Mouse (Mus musculus): ENCODE measurements around the gene Wdr66.

Gene Wdr66

DNA sequence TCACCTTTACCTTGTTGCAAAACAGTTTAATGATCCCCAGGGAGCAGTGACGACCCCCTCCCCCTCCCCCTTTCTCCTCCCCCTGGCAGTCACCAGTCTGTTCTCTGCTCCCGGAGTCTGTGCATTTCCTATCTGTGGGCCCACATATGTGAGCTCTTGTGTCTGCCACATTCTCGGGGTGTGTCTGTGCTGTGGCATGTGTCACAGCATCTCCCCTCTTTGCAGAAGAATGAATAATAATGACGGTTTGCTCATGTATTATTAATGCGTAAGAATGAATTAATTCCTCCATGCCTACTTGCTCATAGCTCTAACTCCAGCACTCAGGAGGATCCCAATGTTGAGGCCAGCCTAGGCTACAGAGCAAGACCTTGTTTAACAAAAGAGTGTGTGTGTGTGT, 21.0 kb downstream of the Wdr66 start:
- no peak for DNase-seq

DNA sequence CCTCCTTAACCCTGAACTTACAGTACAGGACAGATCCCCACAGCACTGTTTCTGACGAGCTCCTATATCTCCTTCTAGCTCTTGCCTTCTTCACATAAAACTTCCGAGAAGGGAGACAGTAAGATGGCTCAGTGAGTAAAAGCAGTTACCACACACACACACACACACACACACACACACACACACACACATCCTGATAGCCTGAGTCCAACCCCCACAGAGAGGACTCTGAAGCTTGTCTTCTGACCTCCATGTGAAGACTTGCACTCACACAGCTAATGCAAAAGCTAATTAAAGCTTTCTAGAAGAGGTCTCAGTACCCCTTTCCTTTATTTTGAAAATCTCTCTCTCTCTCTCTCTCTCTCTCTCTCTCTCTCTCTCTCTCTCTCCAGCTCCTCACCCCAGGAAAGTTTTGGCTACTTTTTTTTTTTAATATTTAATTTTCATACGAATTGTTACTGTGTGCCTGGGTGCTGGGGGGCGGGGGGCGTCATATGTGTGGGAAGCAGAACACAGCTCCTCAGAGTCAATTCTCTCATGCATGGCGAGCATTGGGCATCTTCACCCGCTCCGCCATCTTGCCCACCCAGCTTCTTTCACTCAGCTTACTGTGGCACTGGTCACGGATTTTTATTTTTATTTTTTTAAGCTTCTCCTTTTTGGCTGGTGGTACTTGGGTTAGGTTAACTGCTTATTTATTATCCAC, 24.9 kb downstream of the Wdr66 start:
- no peak for DNase-seq

DNA sequence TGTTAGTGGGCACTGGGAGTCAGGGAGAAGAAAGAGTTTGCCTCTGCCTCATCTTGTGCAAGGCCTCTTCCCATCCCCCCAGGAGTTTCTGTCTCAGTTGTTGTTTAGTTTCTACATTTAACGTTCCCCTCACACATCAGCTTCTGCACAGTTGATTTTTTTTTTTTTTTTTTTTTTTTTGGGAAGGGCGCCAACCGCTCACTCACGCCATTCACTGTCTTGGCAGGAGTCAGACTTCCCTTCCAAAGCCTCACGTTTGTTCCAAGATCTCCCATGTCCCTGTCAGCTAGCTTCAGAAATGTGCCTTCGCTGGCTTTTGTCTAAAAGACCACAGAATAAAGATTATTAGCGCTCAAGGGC, 25.4 kb downstream of the Wdr66 start:
- no peak for DNase-seq

DNA sequence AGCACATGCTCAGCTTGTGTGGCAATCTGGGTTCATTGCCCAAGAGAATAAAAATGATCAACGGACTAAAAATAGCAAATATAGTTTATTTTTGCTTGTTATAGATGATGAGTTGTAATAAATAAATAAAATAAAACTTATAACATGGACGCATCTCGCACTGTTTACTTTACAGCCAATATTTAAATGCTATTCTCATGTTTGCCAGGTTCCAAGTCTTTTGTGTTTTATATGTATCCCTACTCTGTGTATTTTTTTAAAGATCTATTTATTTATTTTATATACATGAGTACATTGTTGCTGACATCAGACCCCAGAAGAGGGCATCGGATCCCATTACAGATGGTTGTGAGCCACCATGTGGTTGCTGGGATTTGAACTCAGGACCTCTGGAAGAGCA, 25.8 kb downstream of the Wdr66 start:
- no peak for DNase-seq

DNA sequence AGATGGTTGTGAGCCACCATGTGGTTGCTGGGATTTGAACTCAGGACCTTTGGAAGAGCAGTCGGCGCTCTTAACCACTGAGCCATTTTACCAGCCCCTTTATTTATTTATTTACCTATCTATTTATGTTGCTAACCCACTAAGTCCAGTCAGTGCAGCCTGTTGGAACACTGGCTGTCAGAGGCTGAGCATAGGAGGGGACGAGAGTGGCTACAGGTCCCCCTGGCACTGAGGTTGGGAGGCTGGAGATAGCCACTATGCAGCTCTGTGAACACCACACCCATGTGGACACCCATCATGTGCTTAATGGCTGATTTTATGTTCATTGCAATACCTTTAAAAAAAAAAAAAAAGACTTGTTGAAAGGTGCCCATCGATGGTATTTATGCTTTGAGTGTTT, 27.3 kb downstream of the Wdr66 start:
- no peak for DNase-seq

DNA sequence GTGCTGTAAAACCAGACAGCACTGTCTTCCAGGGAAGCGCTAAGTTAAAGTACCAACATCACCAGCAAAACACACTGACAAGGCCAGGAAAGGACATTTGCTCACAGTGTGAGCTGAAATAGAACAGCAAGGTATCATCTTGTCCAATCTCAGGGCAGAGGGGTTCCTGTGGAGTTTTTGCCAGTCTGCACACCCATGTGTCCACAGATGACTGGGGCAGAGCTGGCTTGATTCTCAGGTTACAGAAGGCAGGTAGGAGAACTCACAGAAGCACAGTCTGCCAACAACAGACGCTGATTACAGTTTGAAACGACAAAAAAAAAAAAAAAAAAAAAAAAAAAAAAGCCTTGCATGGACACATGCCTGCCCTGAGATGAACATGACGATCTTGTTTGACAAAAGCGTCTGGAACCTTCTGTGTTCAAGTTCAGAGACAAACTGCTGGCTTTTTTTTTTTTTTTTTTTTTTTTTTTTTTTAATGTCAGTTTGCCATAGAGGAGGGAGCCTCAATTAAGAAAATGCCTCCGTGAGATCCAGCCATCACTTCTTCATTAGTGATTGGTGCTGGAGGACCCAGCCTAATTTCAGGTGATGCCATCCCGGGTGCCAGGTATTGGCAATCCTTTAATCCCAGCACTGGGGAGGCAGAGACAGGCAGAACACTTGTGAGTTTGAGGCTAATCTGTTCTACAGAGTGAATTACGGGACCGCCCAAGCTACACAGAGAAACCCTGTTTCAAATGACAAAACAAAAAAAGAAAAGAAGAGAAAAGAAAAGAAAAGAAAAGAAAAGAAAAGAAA, 29.6 kb downstream of the Wdr66 start:
- no peak for DNase-seq

DNA sequence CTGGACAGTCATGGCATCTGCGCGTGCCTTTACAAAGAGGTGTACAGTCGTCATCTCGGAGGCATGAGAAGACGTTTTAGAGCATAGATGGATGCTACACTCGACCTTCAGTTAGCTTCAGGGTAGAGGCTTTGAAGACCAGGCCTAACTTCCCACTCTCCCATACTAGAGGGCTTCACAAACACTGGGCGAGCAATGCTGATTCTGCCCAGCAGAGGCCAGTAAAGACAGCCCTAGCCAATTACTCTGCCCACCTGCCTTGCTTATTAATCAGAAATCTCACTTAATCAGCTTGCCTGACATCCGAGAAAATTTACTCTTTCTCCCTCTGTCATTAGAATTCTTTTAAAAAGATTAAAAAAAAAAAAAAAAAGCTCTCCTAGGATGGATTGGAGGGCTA, 33.3 kb downstream of the Wdr66 start:
- DNase-seq, result peak; percentile 35

DNA sequence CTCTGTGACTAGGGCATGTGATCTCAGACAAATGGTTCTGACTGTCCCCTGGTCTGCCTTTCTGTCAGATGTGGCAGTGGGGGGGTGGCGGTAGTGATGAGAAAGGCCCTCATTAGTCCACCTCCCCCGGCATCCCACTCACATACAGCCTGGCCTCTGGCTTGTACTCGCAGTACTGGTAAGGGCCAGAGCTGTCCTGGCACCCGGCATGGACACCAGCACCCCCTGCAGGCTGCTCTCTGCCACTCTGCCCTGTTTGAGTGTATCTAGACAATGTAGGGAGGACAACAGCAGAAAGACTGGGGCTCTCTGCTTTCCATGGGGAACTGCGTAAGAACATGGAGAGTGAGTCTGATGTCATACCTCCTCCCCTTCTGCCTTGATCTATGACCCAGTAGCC, 36.2 kb downstream of the Wdr66 start:
- DNase-seq, result peak; percentile 11

DNA sequence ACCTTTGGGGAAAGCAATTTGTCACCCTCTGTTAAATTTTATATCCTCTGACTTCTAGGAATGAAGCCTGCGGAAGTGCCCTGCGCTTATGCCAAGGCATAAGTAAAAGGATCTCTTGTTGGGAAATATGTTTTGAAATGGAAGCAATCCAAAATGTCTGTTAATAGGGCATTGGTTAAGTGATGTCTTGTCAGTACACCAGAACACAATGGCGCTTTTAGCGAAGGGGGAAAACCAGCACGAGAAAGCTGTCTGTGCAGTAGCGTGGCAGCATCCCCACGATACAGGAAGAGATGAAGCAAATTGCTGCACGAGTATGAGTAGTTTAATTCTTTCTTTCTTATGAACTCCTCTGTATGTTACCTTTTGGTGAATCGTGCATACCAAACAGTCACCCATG, 42.8 kb downstream of the Wdr66 start:
- no peak for DNase-seq

DNA sequence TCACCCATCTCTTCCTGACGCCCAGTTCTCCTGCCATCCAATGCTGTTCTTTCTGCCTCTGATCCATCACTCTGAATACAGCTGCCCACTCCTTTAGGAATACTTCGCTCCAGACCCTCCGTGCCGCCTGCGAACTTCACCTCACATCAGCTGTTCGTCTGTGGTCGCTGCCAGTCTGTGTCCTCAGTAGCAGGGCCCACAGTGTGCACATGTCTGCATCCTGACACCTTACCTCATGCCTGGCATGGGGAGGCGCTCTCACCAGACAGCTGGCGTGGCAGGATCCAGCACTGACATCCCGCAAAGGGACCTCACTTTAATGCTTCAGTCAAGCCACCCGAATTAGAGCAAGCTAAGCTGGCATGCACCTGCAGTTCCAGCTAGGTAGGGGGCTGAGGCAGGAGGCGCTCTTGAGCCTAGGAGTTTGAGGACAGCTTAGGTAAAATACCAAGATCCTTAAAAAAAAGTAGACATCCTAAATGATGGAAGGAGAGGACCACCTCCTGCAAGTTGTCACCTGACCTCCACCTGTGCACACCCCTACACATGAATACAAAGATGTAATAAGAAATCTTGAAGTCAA, 44.4 kb downstream of the Wdr66 start:
- DNase-seq, result no peak

DNA sequence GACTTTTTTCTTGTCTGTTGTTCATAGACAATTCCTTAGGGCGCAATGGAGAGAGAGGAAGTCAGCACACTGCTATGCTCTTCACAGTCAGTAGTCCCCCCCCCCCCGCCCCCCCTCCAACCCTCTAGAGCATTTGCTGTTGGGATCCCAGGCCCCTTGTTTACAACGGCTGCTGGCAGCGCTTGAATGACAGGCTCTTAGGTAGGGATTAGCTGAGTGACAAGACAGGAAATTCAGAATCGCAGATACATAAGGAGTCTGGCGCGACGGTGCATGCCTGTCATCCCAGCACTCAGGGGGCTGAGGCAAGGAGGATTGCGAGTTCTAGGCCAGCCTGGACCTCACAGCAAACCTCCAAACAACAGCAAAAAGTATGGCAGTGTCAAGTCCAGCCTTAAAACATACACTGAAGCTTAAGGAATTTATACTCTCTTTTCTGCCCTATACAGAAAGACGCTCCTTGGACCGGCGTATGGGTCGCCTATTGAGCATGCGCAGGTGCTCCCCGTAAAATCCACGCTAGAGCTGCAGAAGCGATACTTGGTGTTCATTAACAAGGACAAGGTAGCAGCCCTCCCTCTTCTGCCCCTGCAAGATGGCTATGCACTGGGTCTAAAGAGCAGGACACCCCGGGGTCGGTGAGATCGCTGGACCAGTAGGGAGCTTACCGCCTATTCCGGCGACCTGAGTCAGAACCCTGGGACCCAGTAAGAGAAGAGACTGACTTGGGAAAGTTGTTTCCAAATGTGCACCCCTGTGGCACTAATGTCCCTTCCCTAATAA, 45.3 kb downstream of the Wdr66 start:
- peak; percentile 52 for DNase-seq

DNA sequence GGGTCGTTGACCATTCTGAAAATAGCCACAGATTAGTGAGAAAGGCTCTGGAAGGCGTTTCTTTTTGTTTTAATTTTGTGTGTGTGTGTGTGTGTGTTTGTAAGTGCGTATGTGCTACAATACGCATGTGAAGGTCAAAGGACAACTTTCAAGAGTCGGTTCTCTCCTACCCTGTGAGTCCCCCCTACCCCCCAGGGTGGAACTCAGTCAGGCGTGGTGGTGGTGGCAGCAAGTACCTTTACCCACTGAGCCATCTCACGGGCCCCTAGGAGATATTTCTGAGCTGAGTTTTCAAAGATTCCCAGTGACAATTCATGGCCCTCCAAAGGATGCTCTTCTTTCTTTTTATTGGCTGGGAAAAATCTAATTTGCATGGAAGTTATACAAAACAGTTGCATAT, 45.9 kb downstream of the Wdr66 start:
- no peak for DNase-seq

DNA sequence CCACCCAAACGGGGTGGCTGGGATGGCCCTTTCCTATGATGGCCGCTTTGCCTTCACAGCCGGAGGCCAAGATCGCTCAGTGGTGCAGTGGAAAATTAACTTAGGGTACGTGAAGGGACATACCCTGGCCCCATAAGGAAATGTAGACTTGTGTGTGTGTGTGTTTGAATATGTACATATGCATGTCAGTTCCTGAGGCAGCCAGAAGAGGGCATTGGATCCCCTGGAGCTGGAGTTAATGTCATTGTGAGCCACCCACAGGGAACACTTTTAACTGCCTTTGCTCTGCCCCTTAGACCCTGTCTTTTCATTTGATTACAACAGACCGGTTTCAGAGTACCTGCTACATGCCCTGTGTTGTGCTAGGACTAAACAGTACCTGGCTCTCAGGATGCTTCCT, 46.6 kb downstream of the Wdr66 start:
- no peak for DNase-seq

DNA sequence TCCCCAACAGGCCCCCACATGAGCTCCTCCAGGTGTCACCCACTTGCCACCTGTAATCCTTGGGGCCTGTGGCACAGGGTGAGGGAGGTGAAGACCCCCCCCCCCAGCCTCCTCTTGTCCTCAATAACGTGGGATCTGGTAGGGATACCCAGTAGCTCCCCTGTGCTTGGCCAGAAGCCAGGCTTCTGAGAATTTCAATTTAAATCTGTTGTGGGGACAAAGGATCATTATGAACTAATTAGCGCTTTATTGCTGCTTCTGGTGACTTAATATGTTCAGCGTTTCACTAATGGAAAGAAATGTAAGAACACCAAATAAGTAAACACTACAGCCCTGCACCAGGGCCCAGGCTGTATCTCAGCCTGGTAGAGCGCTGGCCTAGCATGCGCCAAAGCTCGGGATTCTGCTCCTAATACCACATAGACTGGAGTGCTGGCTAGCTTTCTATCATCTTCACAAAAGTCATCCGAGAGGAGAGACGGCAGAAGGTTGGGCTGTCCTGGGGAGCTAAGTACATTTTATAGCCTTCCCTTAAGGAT, 48.7 kb downstream of the Wdr66 start:
- DNase-seq, result no peak

DNA sequence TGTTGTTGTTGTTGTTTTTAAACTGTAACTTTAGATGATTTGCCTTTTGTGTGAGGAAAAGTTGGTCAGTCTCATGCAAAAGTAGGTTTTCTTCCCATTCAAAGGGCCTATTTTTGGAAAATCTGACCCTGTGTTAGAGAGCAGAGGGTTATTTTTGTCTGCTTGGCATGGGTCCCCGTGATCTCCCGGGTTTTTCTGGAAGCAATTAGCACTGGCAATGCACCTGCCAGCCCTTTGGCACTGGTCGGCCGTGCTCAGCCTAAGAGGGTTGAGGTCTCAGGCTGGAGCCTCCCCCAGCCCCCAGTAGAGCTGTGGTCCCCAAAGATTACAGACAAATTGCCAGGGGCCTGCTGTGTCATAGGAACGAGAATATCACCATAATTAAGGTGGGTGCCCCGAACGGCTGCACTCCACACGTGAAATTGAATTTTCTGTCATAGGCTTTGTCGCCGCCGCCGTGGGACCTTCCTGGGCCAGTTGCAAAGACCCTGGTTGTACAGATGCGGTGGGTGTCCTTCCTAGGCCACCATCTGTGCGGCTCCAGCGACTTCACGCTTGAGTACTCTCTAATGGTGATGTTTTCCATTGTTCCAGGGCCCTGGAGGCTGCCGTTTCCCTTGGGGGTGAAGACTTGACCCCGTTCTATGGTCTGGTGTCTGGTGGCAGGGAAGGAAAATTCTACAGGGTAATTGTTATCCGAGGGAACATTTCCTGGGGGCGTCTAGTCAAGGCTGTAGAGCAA, 50.0 kb downstream of the Wdr66 start:
- no peak for DNase-seq

DNA sequence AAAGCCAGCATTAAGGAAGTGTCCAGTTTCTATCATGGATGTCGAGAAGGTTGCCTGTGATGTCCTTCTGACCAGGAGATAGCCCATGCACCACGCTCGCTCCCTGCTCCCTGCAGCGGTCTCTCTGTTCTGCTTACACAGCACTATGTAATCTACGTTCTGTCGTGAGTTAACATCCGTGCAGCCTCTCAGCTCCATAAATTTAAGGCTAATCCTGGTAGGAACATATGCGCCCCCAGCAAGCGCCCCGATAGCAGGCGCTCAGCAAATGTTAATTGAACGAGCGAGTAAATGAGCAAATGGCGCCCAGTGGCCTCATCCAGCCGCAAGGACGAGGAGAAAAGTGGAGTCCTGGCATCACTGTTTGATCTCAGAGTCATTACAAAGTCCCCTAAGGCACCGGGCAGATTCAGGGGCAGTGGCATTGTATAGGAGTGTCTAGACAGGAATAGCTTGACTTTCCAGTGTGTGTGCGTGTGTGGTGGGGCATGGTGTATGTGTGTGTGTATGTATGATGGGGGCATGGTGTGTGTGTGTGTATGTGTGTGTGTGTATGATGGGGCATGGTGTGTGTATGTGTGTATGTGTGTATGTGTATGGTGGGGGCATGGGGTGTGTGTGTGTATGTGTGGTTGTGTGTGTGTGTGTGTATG, 55.9 kb downstream of the Wdr66 start:
- no peak for DNase-seq

DNA sequence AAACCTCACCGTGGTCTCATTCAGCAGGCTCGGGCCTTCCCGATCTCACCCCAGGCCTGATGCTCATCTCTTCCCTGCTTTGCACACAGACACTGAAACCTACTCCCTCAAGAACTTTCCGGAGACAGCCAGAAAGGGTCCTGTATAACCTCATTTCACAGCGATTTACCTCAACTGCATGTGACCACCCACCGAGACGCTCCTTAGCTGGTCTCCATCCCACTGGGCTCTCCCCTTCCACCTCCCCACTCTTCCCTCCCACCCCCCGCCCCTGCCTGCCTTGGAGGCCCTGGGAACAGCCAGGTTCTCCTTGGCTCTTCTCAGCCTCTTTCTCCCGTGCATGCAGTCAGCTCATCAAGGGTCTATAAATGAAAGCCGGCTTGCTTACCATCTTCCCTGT, 57.9 kb downstream of the Wdr66 start:
- DNase-seq, result no peak

DNA sequence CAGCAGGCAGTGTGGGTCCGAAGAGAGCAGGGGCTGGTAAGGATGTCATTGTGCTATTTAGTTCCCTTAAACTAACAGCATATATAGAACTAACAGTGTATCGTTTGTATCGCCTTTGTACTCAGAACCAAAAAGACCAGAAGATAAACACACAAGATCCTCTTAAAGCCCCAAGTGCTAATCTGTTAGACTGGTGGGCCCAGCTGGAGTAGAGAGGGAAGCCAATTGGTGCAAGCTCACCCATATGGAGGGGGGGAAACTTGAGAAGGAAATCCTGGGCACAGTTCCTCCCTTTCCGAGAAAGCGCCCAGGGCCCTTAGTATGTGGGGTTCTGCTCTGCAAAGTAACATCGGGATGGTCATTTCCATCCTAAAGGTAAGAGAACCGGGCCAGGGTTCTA, 58.3 kb downstream of the Wdr66 start:
- no peak for DNase-seq

DNA sequence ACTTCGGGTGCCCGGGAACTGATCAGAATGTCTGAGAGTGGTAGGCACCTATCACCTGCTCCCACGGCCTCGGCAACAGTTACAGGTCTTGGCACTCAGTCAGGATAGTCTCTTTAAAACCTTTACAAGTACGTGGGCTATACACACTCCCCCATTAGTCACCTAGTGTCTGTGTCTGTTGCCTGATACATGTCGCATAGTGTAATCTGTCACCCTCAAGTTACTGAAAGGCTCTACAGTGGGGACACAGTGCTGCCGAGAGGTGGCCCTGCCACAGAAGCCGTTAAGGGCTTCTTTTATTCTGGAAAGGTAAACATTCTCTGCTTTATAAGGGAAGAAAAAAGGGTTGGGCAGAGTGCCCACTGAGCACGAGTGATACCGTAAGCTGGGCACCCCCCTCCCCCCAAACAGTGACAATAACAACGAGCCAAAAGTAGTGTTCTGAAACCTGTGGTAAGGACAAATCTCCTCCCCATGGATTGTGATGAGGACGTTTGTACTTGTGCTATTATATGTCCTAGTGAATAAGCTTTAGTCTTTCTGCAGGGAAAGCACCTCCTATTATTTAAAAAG, 61.2 kb downstream of the Wdr66 start:
- no peak for DNase-seq

DNA sequence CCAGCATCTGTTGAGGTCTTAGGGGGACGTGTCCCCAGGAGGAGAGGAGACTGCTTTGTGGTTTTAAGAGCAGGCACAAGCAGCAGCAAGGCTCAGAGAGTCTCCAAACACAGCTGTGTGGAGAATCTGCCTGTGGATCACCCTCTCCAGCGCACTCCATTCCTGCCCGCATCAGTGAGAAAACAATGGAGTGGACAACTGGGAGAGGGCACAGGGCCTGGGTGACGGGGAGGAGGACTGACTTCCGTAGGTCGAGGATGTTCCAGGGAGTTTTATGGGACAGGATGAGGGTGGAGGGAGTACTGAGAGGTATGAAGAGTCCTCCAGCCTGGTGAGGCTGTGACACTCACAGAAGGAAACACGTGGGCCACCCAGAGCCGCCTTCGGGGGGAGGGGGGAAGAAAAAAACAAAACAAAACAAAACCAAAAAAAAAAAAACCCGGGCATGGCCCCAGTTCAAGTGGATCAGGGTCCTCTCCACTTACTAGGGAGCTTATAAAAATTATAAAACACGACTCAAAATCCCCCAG, 62.0 kb downstream of the Wdr66 start:
- DNase-seq, result no peak

DNA sequence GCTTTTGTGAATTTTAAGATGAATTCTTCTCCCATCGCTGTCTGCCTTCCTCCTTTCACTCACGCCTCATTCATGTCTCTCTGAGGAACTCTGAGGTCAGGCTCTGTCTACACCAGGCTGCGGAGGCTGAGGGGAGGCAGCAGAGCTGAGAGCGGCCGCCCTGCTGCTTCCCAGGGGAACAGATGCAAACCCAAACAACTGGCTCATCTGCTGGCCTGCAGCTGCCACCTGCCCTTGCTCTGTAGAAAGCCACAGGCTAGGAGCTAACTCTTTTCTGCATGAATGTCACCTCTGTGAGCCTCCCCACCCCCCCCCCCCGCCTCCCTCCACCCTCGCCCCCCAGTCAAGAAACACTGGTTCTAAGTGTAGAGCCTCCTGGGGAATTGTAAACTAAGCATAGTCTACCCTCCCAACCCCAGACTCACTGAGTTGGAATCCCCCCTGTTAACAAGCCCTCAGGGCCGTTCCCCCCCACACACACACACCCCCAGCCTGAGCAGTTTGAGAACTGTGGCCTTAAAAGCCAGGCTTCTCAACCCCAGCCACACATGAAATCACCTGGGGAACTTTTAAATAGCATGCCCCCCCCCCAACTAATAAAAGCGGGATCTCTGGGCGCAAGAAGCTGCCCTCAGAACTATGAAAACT, 63.4 kb downstream of the Wdr66 start:
- DNase-seq, result no peak

Data from kidney, adult 11 months (tissue).